Mouse (Mus musculus): ENCODE measurements around the gene Usp24.
"Not testable (repeated sequence)": the region's sequence is repeated elsewhere in the genome, so short reads cannot be mapped to it uniquely, and the experiment has no call there.

Usp24 gene

DNA sequence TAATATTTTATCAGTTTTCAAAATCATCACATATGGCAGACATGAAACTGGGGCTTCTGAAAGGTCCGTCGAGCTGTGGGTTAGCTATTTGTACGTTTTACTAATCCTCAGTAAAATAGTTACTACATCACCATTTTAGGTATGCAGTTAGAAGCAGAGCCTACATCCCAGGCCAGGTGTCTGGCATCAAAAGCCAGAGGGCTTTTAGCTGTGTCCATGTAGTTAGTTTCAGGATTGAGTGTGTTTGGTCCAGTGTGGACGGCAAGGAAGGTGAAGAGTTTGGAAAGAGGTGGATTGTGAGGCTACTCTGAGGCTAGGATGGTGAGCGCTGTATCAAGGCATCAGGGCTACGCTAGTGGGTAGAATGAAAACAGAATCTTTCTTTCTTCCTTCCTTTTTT lies 3.0 kb downstream of the Usp24 start:
- DNase-seq (ENCODE audit: inconsistent ontology term), result no peak

DNA sequence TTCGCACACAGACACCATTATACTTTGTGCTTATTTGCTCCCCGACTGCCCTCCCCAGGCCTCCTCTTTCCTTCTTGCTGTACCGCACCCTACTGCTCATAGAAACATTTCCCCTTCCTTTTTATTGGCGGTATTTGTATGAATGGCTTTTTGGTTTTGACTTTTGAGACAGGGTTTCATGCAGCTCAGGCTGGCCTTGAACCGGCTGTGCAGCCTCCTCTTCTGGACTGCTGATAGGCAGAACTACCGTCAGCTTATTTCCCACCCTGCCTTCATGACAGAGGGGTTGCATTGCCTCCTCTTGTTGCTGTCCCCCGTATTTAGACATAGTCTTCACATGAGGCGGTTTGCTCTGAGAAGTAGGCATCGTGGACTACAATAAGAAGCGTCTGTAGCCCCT lies 6.8 kb downstream of the Usp24 start:
- DNase-seq (ENCODE audit: inconsistent ontology term), result no peak

DNA sequence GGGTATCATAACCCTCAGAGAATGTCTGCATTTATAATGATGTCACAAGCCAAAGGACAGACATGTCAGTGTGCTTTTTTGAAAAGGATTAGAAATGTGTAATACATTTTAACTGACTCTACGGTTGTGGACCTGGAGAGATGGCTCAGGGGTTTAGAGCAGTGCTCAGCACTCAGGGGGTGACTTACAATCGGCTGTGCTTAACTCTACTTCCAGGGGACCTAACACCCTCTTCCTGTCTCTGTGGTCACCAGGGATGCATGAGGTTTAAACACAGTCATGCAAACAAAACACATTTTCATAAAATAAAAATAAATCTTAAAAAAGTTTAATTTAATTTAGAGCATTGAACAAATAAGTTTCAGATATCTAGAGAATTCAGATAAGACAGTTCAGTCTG lies 7.3 kb downstream of the Usp24 start:
- no peak for DNase-seq (ENCODE audit: inconsistent ontology term)

DNA sequence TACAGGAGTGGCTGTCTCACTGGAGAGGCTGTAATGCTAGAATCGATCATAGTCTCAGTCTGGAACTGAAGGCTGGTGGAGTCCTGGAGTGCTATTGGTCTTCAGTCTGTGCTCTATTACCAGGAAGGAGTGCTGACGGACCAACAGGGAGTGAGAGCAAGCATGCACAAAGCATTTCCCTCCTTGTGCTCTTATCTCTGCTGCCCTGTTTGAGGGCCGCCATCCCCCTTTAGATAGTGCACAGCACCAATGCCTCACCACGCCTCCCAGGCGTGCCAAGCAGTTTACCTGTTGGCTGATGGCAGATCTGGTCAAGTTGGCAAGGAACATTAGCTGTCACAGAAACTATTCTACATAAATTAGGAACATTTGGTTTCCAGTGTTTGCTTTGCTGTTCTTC lies 11.4 kb downstream of the Usp24 start:
- no peak for DNase-seq (ENCODE audit: inconsistent ontology term)

DNA sequence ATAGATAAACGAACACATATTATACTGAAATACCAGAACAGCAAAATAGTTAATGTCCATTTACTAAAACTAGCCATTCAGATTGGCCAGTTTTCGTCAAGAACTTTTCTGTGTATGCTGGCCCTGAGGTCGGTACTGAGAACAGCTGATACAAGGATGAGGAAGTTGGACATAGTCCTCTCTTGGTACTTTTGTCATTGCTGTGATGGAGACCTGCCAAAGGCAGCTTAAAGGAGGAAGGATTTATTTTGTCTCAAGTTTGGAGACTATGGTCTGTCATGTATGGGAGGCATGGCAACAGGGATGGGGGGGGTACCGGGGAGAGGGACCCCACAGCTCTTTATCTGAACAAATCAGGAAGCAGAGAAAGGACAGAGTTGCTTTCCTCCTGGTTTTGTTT lies 12.7 kb downstream of the Usp24 start:
- DNase-seq (ENCODE audit: inconsistent ontology term), result no peak

DNA sequence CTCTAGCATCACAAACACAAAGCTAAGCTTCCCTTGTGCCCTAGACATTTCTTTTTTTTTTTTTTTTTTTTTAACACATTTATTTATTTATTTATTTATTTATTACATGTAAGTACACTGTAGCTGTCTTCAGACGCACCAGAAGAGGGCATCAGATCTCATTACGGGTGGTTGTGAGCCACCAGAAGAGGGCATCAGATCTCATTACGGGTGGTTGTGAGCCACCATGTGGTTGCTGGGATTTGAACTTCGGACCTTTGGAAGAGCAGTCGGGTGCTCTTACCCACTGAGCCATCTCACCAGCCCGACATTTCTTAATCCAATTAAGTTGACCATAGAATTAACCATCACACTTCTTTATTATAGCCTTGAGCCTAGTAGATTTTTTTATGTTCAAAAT lies 13.2 kb downstream of the Usp24 start:
- DNase-seq (ENCODE audit: inconsistent ontology term), result not testable (repeated sequence)

DNA sequence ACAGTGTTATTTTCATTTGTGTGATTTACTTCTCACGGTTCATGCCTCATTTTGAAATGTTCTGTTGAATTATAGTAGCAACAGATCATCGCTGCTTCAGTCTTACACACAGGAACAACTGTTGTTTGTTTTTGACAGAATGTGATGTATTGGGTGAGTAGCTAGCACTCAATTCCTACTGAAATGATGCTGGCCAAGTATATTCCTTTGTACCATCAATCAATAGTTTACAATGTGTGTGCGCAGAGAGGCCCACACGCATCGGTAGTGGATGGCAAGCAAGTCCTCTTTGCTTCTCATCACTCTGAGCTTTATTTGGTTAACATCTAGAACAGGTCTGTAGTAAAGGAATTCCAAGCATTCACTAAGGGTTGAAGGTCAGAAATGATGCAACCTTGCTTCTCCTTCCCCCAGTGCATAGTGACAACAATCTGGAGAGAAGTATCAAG lies 14.4 kb downstream of the Usp24 start:
- DNase-seq (ENCODE audit: inconsistent ontology term), result peak; percentile 72

DNA sequence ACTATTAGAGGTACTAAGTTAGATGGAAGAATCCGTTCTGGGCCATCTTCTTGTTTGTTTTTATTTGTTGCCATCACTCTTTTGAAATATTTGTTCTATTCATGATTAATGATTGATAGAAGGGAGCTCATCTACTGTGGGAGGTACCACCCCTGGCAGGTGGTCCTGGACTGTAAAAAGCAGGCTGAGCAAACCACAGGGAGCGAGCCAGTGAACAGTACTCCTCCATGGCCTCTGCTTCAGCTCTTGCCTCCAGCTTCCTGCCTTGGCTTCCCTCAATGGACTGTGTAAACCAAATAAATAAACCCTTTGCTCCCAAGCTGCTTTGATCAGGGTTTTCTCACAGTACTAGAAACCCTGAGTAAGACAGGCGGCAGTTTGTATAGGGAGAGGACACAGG lies 17.1 kb downstream of the Usp24 start:
- DNase-seq (ENCODE audit: inconsistent ontology term), result no peak

DNA sequence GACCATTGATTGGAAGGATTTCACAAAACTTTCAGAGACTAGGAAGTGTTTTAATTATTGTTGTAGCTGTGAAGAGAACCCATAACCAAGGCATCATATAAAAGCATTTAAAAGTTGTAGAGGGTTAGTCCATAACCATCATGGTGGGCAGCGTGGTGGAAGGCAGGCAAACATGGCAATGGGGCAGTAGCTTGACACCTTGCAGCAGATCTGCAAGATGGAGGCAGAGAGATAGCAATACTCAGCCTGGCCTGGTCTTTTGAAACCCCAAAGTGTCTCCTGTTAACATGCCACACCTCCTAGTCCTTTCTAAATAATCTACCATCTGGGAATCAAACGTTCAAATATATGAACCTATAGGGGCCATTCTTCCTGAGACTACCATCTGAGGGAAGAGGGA lies 17.6 kb downstream of the Usp24 start:
- DNase-seq (ENCODE audit: inconsistent ontology term), result no peak

DNA sequence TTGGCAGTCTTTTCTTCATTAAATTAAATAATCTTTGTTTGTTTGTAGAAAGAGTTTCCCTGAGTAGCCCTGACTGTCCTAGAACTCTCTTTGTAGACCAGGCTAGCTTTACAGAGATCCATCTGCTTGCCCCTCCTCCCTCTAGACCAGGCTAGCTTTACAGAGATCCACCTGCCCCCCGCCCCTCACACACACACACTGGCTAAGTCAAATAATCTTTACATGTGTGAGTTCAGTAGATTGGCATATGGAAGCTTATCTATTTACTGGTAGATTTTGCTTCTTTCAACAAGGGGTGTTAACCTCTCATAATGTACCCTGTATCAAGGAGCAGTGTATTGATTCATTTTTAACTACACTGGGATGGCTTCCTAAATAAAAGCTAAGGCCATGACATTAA lies 19.8 kb downstream of the Usp24 start:
- no peak for DNase-seq (ENCODE audit: inconsistent ontology term)

DNA sequence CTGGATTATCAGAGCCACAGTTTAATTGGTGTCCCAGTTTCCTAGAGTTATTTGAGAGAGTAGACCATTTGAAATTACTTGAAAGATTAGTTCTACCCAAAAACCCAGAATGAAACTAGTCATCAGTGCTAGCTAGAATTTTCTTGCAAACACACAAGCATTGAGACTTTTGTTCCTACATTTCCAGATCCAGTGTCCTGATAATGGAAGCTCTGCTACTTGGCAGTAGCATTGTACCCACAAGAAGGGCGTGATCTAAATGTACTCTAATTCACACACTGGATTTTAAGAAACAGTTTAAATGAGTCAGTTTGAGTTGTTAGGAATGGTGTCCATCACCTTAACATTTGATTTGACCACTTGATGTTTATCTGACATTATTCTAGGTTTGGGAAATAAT lies 31.7 kb downstream of the Usp24 start:
- no peak for DNase-seq (ENCODE audit: inconsistent ontology term)

DNA sequence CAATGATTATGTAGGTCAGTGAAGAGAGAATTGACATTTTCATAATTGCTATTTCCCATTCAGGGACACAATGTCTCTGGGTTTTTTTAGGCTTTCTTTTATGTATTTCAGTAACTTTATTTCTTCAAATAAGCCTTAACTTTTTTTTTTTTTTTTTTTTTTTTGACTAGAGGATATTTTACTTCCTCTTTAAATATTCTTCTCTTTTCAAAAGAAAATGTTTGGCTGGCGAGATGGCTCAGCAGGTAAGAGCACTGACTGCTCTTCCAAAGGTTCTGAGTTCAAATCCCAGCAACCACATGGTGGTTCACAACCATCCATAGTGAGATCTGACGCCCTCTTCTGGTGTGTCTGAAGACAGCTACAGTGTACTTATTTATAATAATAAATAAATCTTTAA lies 39.0 kb downstream of the Usp24 start:
- not testable (repeated sequence) for DNase-seq (ENCODE audit: inconsistent ontology term)

DNA sequence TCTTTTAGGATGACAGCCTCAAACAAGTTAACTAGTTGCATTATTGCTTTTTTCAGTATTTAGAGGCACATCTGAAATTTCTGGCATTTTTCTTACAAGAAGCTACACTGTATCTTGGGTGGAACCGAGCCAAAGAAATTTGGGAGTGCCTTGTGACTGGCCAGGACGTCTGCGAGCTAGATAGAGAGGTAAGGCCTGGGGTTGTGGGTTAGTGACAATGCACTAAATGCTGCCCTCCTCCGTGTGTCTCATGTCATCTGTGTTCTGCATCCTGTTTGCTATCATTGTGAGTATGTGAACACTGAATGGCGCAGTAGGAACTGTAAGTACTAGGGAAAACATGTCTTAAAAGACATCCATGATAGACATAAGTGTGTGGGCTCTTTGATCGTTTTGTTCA lies 54.0 kb downstream of the Usp24 start:
- DNase-seq (ENCODE audit: inconsistent ontology term), result no peak

DNA sequence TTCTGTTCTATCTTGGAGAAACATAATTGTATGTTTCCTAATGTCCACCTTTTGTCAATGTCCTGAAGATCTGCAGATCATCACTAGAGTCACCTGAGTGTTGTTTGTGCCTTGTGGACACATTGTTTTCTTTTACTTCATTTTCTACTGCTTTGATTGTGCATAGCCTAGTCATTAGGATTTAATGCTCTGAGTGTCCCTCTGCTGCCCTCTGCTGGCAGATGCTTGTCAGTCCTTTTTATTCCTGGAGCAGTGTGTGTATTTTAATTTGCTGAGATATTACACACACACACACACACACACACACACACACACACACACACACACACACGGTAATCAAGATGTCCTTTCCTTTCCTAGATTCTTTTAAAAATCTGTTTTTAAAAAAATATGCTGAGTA lies 59.8 kb downstream of the Usp24 start:
- peak; percentile 28 for DNase-seq (ENCODE audit: inconsistent ontology term)

DNA sequence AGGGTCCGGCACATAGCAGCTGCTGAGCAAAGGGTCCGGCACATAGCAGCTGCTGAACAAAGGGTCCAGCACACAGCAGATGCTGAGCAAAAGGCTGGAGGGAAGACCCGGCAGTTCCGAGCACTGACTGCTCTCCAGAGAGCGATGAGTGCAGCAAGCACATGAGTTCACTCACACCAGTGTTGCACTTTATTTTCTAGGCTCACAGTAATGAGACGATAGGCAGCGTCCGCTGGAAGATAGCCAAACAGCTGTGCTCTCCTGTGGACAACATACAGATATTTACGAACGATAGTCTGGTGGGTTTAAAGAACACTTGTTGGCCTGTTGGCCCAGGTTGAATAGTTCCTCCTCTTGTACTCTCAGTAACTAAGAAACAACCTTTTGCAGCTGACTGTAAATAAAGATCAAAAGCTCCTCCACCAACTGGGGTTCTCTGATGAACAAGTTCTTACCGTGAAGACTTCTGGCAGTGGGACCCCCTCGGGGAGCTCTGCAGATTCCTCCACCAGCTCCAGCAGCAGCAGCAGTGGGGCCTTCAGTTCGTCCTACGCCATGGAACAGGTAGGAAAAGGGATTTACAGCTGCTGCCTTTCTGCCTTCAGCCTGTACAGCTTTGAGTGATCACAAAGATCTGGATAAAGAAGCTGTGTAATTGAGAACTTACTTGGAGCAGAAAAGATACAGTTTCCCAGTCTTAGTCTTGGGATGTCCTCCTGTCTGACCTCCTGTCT lies 63.0 kb downstream of the Usp24 start:
- DNase-seq (ENCODE audit: inconsistent ontology term), result no peak

DNA sequence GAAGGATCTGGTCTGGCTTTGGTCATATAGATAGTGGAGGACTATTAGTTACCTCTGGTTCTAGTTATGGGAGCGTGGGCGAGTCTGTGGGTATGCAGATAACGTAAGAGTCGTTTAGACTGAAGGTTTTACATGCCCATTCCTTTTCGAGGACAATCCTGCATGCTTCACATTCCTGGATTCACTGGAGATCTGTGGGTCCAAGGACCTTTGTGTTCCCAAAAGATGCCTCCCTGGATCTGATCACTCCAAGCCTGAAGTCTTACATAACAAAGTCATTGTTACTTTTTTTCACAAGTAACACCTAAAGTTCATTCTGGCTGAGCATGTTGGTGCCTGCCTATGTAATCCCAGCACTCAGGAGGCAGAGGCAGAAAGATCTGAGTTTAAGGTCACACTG lies 65.1 kb downstream of the Usp24 start:
- DNase-seq (ENCODE audit: inconsistent ontology term), result peak; percentile 3

DNA sequence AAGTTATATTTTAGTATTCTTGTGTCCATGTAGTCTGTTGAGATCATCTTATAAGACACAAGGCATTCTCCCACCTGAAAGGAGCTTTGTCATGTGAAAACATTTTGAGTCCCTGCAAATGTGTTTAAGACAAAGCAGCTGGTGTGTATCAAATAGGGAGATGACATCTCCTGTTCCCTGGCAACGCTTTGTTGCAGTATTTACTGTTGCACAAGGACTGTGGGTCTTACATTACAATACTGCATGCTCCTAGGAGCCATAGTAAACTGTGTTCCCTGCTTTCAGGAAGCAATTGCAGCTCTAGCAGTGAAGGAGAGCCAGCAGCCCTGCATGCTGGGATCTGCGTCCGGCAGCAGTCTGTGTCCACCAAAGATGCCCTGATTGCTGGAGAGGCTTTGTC lies 73.9 kb downstream of the Usp24 start:
- no peak for DNase-seq (ENCODE audit: inconsistent ontology term)

DNA sequence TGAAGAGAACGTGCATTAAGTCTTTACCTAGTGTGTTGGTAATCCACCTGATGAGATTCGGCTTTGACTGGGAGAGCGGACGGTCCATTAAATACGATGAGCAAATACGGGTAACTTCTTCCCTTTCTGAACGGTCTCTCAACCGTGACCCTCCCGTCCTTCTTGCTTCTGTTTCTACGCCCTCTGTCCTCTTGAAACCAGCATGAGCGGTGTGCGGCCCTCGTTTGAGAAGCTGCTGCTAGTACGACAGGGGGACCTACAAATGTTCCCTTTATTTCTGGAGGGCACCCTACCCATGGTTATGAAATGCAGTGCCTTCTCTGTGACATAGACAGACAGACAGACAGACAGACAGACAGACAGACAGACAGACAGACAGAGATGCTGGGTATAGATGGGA lies 93.6 kb downstream of the Usp24 start:
- DNase-seq (ENCODE audit: inconsistent ontology term), result no peak

DNA sequence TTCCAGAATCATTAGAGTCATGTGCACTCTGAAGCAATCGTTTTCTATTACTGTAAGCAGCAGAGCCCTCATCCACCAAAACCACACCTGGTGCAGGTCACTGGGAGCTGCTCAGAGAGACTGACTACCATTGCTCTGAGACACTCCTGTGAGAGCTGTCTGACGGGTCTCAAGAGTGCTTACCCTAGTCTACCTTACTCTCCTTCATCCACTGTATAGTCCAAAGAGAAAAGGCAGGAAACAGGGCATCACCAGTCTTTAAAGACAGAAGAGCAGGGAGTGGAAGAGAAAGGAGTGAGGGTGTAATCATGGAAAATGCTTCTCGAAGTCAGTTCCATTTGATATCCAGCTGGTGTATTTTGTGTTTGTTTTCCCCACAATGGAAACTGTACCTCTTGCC lies 103.2 kb downstream of the Usp24 start:
- no peak for DNase-seq (ENCODE audit: inconsistent ontology term)

DNA sequence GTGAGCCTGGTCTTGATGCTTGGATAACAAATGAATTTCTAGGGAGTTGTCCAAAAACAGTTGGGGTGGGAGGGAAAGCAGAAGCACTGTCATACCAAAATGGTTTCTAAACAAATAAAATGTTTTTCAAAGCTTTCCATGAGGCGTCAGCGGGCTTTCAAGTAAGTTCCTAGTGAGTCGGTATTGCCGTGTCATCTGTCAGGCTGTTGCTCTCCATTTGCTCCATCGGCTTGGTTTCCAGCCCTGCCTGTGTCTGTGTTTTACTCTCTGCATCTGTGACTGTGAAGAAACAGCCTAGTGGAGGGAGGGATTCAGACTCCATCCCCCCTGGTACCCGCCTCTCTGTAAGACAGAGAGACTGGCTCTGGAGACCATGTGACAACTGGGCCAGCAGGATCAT lies 103.8 kb downstream of the Usp24 start:
- no peak for DNase-seq (ENCODE audit: inconsistent ontology term)

DNA sequence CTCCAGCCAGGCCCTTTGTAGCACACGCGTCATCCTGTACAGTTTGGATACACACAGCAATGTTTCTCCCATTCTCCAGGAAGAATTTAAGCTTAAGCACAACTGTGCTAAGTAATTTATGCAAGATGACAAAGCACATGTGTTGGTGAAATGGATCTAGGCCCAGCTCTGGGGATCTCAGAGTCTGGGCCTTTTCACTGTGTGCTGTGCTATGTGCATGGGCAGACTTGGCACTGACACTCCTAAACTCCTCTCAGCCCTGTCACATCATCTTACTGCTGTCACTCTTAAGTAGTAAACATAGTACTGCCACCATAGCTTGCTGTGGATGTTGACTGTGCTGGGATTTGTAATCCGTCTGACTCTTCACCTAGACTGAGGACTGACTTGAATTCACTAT lies 106.6 kb downstream of the Usp24 start:
- no peak for DNase-seq (ENCODE audit: inconsistent ontology term)

DNA sequence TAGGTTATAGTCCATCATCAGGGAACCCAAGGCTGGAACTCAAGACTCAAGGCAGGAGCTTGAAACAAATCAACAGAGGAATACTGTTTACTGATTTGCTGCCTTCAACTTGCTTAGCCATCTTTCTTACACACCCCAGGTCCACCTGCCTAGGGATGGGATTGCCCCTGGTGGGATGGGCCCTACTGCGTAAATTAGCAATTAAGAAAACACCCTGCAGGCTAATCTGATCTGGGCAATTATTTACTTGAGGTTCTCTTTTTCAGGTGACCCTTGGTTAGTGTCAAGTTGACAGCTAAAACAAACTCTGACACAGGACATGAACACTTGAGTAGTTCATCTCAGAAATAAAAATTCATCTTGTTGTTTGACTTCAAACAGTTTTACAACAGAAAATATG lies 108.5 kb downstream of the Usp24 start:
- no peak for DNase-seq (ENCODE audit: inconsistent ontology term)

DNA sequence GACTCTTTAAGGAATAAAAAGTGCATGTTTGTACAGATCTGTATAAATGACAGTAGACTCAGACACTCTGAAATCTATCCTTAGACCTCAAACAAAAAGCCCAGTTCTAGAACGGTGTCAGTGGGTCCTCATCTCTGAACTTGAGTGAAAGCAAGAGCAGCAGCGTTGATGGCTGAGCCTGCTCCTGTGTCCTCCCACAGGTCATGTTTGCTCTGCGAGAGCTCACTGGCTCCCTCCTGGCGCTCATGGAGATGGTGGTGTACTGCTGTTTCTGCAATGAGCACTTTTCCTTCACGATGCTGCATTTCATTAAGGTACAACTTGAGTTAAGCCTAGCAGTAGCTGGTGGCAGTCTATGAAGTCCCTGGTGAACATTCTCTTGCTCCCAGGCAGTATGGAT lies 110.3 kb downstream of the Usp24 start:
- DNase-seq (ENCODE audit: inconsistent ontology term), result no peak

DNA sequence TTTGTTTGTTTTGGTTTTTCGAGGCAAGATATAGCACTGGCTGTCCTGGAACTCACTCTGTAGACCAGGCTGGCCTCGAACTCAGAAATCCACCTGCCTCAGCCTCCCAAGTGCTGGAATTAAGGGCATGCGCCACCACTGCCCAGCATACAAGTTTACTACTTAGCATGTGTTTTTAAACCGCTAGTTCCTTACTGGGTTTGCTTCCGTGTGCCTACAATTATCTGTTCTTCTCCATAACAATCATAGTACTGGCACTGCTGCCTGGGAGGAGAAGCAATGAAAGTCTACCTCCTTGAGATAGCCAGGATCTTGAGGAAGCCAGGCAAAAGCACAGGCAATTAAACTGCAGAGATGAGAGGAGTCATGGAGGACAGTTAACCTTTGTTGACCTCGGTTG lies 112.6 kb downstream of the Usp24 start:
- DNase-seq (ENCODE audit: inconsistent ontology term), result no peak
